Mouse (Mus musculus) limb, embryonic 14.5 days (tissue): ENCODE data around the gene Tenm2. TPM values are rescaled to one million over a fixed set of nuclear protein-coding genes. Genes with fewer than 3 reads are reported as not detected.

Experiments
- ATAC-seq: fragments of 200-750 bp; cut with Nextera tagmentation; 2 replicates; pipeline ENCODE4 v1.8.0; 2017; ENCODE audit warnings: low read depth, moderate number of reproducible peaks, moderate TSS enrichment; ENCODE audit not compliant: low FRiP score
- DNase-seq: peaks from one replicate; pipeline ENCODE4 v3.0.0-alpha.2; 2015; ENCODE audit warnings: low spot score
- H3K27ac ChIP-seq: fragments of 300-500 bp; sonication (generic); replicated peaks from 2 replicates; pipeline ENCODE4 v1.5.1; 2014; ENCODE audit warnings: low read depth, mild to moderate bottlenecking, low read length, moderate library complexity, mixed read lengths
- H3K27me3 ChIP-seq: fragments of 300-500 bp; sonication (generic); 2 replicates; pipeline ENCODE4 v1.6.1; 2014; ENCODE audit warnings: low read length, mixed read lengths; ENCODE audit not compliant: control insufficient read depth, insufficient read depth
- H3K36me3 ChIP-seq: fragments of 300-500 bp; sonication (generic); 2 replicates; pipeline ENCODE4 v1.6.1; 2014; ENCODE audit warnings: mild to moderate bottlenecking, low read length, moderate library complexity, mixed read lengths; ENCODE audit not compliant: control insufficient read depth, insufficient read depth
- H3K4me1 ChIP-seq: fragments of 300-500 bp; sonication (generic); 2 replicates; pipeline ENCODE4 v1.6.1; 2014; ENCODE audit warnings: antibody characterized with exemption, low read length, mixed read lengths; ENCODE audit not compliant: control insufficient read depth, insufficient read depth
- H3K4me2 ChIP-seq: fragments of 300-500 bp; sonication (generic); replicated peaks from 2 replicates; pipeline ENCODE4 v1.6.1; 2014; ENCODE audit warnings: low read depth, mild to moderate bottlenecking, low read length, moderate library complexity; ENCODE audit not compliant: severe bottlenecking
- H3K4me3 ChIP-seq: fragments of 300-500 bp; sonication (generic); replicated peaks from 2 replicates; pipeline ENCODE4 v1.5.1; 2014; ENCODE audit warnings: low read length
- H3K9ac ChIP-seq: fragments of 300-500 bp; sonication (generic); 2 replicates; pipeline ENCODE4 v1.6.1; 2014; ENCODE audit warnings: mild to moderate bottlenecking, low read depth, low read length, moderate library complexity; ENCODE audit not compliant: severe bottlenecking
- H3K9me3 ChIP-seq: fragments of 300-500 bp; sonication (generic); 2 replicates; pipeline ENCODE4 v1.6.1; 2016; ENCODE audit warnings: low read length; ENCODE audit not compliant: control insufficient read depth
- POLR2A ChIP-seq: fragments of 200-500 bp; IDR thresholded peaks from 2 replicates; pipeline ENCODE4 v1.8.0; 2012; ENCODE audit warnings: inconsistent platforms, mild to moderate bottlenecking, moderate library complexity, borderline replicate concordance; ENCODE audit not compliant: insufficient read depth, insufficient read length; ENCODE audit errors: extremely low read depth
- WGBS: fragments of 180-500 bp; shearing (Covaris S2); extraction: QIAGEN DNeasy Blood & Tissue Kit; methylation state at CpG from one replicate; pipeline ENCODE4 v1.1.7; 2014; 5-methylcytosine and 5-hydroxymethylcytosine counted together
- polyA plus RNA-seq, 2 experiments: library from polyadenylated mRNA; depleted of rRNA in 1 of 2; stranded (reverse) in 1 of 2; unstranded in 1 of 2; fragments of >200 nt; fragmentation: Nextera tagmentation in 1 of 2; extraction: Ambion mirVana in 1 of 2; gene quantifications; 2 replicates each; pipeline versions ENCODE4 v1.2.1 to v1.2.3; 2012 to 2014

Gene Tenm2
- polyA plus RNA-seq, 2 experiments = 3.7 to 5.6 TPM

DNA sequence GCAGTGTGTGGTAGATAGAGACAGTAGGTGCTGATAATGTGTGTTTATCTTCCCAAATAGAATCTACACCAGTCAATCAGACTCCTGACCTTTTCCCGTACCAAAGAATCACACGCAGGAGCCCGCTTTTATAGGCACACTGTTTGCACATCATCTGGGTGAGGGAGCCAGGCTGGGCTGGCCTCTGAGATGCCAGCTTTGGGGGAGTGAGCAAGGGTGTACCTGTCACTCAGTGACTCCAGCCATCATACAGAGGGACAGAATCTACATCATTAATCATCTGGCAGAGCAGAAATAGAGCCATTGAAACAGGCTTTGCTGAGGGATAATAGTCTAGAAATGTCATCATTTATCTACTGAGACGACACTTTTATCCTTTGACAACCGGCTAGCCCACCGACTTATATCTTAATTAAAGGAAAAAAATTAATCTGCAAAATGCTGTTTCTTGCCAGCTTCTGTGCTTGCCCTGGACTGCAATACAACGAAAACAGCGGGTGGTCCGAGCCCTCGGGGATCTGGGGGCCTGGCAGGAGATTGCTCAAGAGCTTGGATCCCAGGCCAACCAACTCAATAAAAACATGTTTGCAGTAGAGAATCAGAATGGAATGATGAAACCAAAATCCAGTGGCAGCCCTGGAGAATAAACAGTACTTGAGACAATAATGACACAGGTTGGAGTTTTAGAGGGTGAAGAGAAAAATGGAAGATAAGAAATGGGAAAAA is 1195.1 kb downstream of the Tenm2 start:
- Histone ChIP-seq H3K4me1 (peaks cover 15% of the 10 kb centered on the region), H3K4me3 (no peak overlapping the region), H3K27ac (no peak overlapping the region), H3K4me2 (no peak overlapping the region), H3K9me3 (no peaks in the 10 kb centered on the region), H3K27me3 (no peaks in the 10 kb centered on the region), H3K9ac (no peak overlapping the region), H3K36me3 (no peaks in the 10 kb centered on the region)
- no peak for ATAC-seq
- 66% methylated on average over 10 of the region's 10 CpGs for WGBS
- no peak for DNase-seq
- TF ChIP-seq POLR2A = no peak

GRCm38 (mm10) chr11:36039825-36040224 is 1195.9 kb downstream of the Tenm2 start:
- H3K27ac ChIP-seq = no peak overlapping the region
- no peak for TF ChIP-seq POLR2A
- H3K27me3 ChIP-seq = no peaks in the 10 kb centered on the region
- H3K9me3 ChIP-seq = no peaks in the 10 kb centered on the region
- no peak overlapping the region for H3K9ac ChIP-seq
- H3K36me3 ChIP-seq = no peaks in the 10 kb centered on the region
- no peak for ATAC-seq
- 81% methylated on average over 10 of the region's 10 CpGs for WGBS
- no peak overlapping the region for H3K4me2 ChIP-seq
- no peak for DNase-seq
- H3K4me1 ChIP-seq = peaks cover 15% of the 10 kb centered on the region
- H3K4me3 ChIP-seq = no peak overlapping the region

GRCm38 (mm10) chr11:36038386-36038785 is 1197.4 kb downstream of the Tenm2 start:
- WGBS = 55% methylated on average over 3 of the region's 3 CpGs
- ATAC-seq (no peak), DNase-seq (no peak)
- H3K4me3 ChIP-seq = no peak overlapping the region
- no peaks in the 10 kb centered on the region for H3K36me3 ChIP-seq
- TF ChIP-seq POLR2A = no peak
- H3K4me2 ChIP-seq = no peak overlapping the region
- H3K4me1 ChIP-seq = peaks cover 15% of the 10 kb centered on the region
- no peak overlapping the region for H3K27ac ChIP-seq
- no peak overlapping the region for H3K9ac ChIP-seq
- H3K9me3 ChIP-seq = no peaks in the 10 kb centered on the region
- no peaks in the 10 kb centered on the region for H3K27me3 ChIP-seq

DNA sequence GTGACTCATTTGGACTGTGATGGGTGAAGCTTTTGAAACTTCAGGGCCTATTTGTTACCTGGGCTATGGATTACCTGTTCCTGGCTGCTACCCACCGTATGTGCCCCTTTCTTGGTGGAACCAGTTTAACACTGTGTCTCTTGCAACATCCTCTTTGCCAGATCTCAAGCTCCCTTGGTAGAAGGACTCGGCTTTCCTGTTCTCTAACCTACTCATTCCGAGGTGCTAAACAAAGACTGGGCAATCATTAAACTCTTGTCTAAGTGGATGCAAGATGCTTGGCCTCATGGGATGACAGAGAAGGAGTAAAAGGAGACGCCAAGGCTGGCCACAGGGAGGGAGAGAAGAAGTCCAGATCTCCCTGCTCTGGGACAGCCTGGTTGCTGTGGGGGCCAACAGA is 1198.5 kb downstream of the Tenm2 start:
- no peak for DNase-seq
- no peak overlapping the region for H3K9ac ChIP-seq
- H3K4me1 ChIP-seq = peaks cover 15% of the 10 kb centered on the region
- no peak overlapping the region for H3K4me3 ChIP-seq
- no peaks in the 10 kb centered on the region for H3K36me3 ChIP-seq
- TF ChIP-seq POLR2A = no peak
- no peak overlapping the region for H3K4me2 ChIP-seq
- H3K27ac ChIP-seq = no peak overlapping the region
- no peak for ATAC-seq
- 66% methylated on average over 4 of the region's 4 CpGs for WGBS
- H3K9me3 ChIP-seq = no peaks in the 10 kb centered on the region
- no peaks in the 10 kb centered on the region for H3K27me3 ChIP-seq

- Histone ChIP-seq H3K4me1 (peaks cover 25% of the 10 kb centered on the region), H3K27ac (no peak overlapping the region), H3K9me3 (no peaks in the 10 kb centered on the region), H3K4me3 (no peak overlapping the region), H3K4me2 (no peak overlapping the region), H3K9ac (no peak overlapping the region), H3K36me3 (no peaks in the 10 kb centered on the region), H3K27me3 (no peaks in the 10 kb centered on the region)
- WGBS = 17% methylated on average over 7 of the region's 7 CpGs
- peak; percentile 96 for DNase-seq
- TF ChIP-seq POLR2A = no peak
- ATAC-seq = peak; percentile 88
Measured at GRCm38 (mm10) chr11:36036061-36036695, 1199.6 kb downstream of the Tenm2 start.
